Mouse (Mus musculus) lung, adult 2 months (tissue): Measurements from ENCODE around the gene Rap1a.

Experiments
- CTCF ChIP-seq: fragments of 200-500 bp; IDR thresholded peaks from 2 replicates; pipeline ENCODE4 v1.5.1; 2011; ENCODE audit warnings: mild to moderate bottlenecking, low read length, control low read depth; ENCODE audit not compliant: insufficient read depth
- POLR2A ChIP-seq: fragments of 200-500 bp; IDR thresholded peaks from 2 replicates; pipeline ENCODE4 v1.6.1; 2011; ENCODE audit warnings: low read depth, mild to moderate bottlenecking, control low read depth, low read length, borderline replicate concordance; ENCODE audit errors: extremely low read depth

DNA sequence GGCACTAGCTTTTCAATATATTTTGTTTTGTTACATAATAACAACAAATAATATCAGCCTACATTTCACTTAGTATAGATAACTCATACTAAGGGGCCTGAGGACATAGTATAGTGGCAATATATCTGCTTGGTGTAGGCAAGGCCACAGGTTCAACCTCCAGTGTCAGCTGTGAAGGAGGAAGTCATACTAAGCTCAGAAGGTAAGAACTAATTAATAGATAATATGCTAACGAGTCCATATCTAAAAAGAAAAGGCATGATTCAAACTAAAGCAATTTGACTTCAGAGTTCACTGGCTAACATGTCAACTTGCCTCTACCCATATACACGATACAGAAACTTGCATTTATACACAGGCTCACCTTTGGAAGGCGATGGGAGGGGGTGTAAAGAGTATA, 41.1 kb downstream of the Rap1a start:
- TF ChIP-seq CTCF (no peak), POLR2A (no peak)
